Mouse (Mus musculus) lung, adult 10 weeks (tissue): ENCODE measurements around the gene Tcaf1. TPM values are rescaled to one million over a fixed set of nuclear protein-coding genes. Genes with fewer than 3 reads are reported as not detected.

ENCODE experiments used
- polyA plus RNA-seq: library from polyadenylated mRNA; stranded (reverse); fragments of 350-450 nt; fragmentation: Illumina TruSeq; extraction: RNeasy Lipid Tissue Mini Kit (QIAGEN cat#74804); gene quantifications from one replicate; pipeline ENCODE4 v1.2.3, GENCODE M21; 2014; ENCODE audit warnings: low read depth, low replicate concordance; ENCODE audit not compliant: insufficient read depth

Gene Tcaf1
- 12.5 TPM for polyA plus RNA-seq

GRCm38 (mm10) chr6:42709291-42710211 is at the start of gene Tcaf1:
Gene Tcaf1 (minus strand): TSS chr6:42710088.

GRCm38 (mm10) chr6:42756104-42756503 is 46.2 kb upstream of the Tcaf1 start, which contains the start of gene Olfr38:
Gene Olfr38 (plus strand): TSS chr6:42756404.

GRCm38 (mm10) chr6:42739071-42739470 is 29.2 kb upstream of the Tcaf1 start, which contains the start of gene Olfr453:
Gene Olfr453 (plus strand): TSS chr6:42739371.

GRCm38 (mm10) chr6:42644912-42645549 is 64.9 kb downstream of the Tcaf1 start, which contains the start of gene Tcaf2:
Gene Tcaf2 (minus strand): TSS chr6:42645254.

Other genes starting within 250 kb of the Tcaf1 start
- gene Olfr458, start 244.9 kb downstream of the Tcaf1 start, polyA plus RNA-seq: not detected
- not detected for gene Olfr457, start 233.8 kb downstream of the Tcaf1 start, polyA plus RNA-seq
- not detected for gene Olfr456, start 222.9 kb downstream of the Tcaf1 start, polyA plus RNA-seq
- gene Olfr455, start 162.5 kb downstream of the Tcaf1 start, polyA plus RNA-seq: not detected
- not detected for gene Tcaf3, start 112.4 kb downstream of the Tcaf1 start, polyA plus RNA-seq
- 2.5 TPM for gene Tcaf2, start 64.8 kb downstream of the Tcaf1 start, polyA plus RNA-seq
- gene Olfr453, start 29.3 kb upstream of the Tcaf1 start, polyA plus RNA-seq: not detected
- gene Olfr38, start 46.3 kb upstream of the Tcaf1 start, polyA plus RNA-seq: not detected
- gene Olfr452, start 75.0 kb upstream of the Tcaf1 start, polyA plus RNA-seq: not detected
- not detected for gene Olfr450, start 101.9 kb upstream of the Tcaf1 start, polyA plus RNA-seq
- not detected for gene Olfr449, start 124.3 kb upstream of the Tcaf1 start, polyA plus RNA-seq
- not detected for gene Olfr448, start 180.4 kb upstream of the Tcaf1 start, polyA plus RNA-seq
- gene Olfr447, start 198.8 kb upstream of the Tcaf1 start, polyA plus RNA-seq: not detected
- gene Olfr446, start 211.3 kb upstream of the Tcaf1 start, polyA plus RNA-seq: not detected
- not detected for gene Olfr444, start 239.0 kb upstream of the Tcaf1 start, polyA plus RNA-seq